Mouse (Mus musculus) heart, postnatal 0 days (tissue): Measurements from ENCODE around the gene Vmn2r23. TPM values are rescaled to one million over a fixed set of nuclear protein-coding genes. Genes with fewer than 3 reads are reported as not detected.

Experiments
- ATAC-seq: fragments of 200-750 bp; cut with Nextera tagmentation; 2 replicates; pipeline ENCODE4 v1.8.0; 2017; ENCODE audit warnings: low read depth, moderate number of reproducible peaks, moderate library complexity; ENCODE audit not compliant: insufficient read depth
- DNase-seq: peaks from one replicate; pipeline ENCODE4 v3.0.0-alpha.2; 2016; ENCODE audit warnings: low spot score
- H3K27ac ChIP-seq: fragments of 300-500 bp; sonication (generic); 2 replicates; pipeline ENCODE4 v1.5.1; 2014; ENCODE audit warnings: low read depth, mild to moderate bottlenecking
- H3K27me3 ChIP-seq: fragments of 300-500 bp; sonication (generic); 2 replicates; pipeline ENCODE4 v1.6.1; 2014; ENCODE audit warnings: low read length, mixed read lengths; ENCODE audit not compliant: control insufficient read depth, insufficient read depth
- H3K36me3 ChIP-seq: fragments of 300-500 bp; sonication (generic); replicated peaks from 2 replicates; pipeline ENCODE4 v1.6.1; 2014; ENCODE audit warnings: low read length, mixed read lengths; ENCODE audit not compliant: control insufficient read depth, insufficient read depth
- H3K4me1 ChIP-seq: fragments of 300-500 bp; sonication (generic); 2 replicates; pipeline ENCODE4 v1.6.1; 2014; ENCODE audit warnings: antibody characterized with exemption; ENCODE audit not compliant: control insufficient read depth, insufficient read depth
- H3K4me2 ChIP-seq: fragments of 300-500 bp; sonication (generic); 2 replicates; pipeline ENCODE4 v1.6.1; 2014; ENCODE audit warnings: low read depth, mild to moderate bottlenecking, low read length, moderate library complexity
- H3K4me3 ChIP-seq: fragments of 300-500 bp; sonication (generic); 2 replicates; pipeline ENCODE4 v1.5.1; 2014; ENCODE audit warnings: low read depth, low read length
- H3K9ac ChIP-seq: fragments of 300-500 bp; sonication (generic); replicated peaks from 2 replicates; pipeline ENCODE4 v1.6.1; 2014; ENCODE audit warnings: low read depth, low read length, mixed read lengths
- H3K9me3 ChIP-seq: fragments of 300-500 bp; sonication (generic); replicated peaks from 2 replicates; pipeline ENCODE4 v1.6.1; 2016; ENCODE audit warnings: low read length; ENCODE audit not compliant: control insufficient read depth
- CTCF ChIP-seq: IDR thresholded peaks from 2 replicates; pipeline ENCODE4 v1.5.1; 2016; ENCODE audit warnings: antibody characterized with exemption, control low read depth, low read depth
- EP300 ChIP-seq: IDR thresholded peaks from 2 replicates; pipeline ENCODE4 v1.6.1; 2016; ENCODE audit warnings: antibody characterized with exemption, low read depth
- WGBS: fragments of 180-500 bp; shearing (Covaris S2); extraction: QIAGEN DNeasy Blood & Tissue Kit; methylation state at CpG from one replicate; pipeline ENCODE4 v1.1.7; 2014; 5-methylcytosine and 5-hydroxymethylcytosine counted together
- polyA plus RNA-seq: library from polyadenylated mRNA; unstranded; fragments of >200 nt; fragmentation: Nextera tagmentation; extraction: Ambion mirVana; gene quantifications from 2 replicates; pipeline ENCODE4 v1.2.1, GENCODE M21; 2015
- total RNA-seq: library from RNA; depleted of rRNA; stranded (reverse); fragments of >200 nt; gene quantifications from 2 replicates; pipeline ENCODE4 v1.2.3, GENCODE M21; 2014; ENCODE audit warnings: low replicate concordance; rRNA removed

The Vmn2r23 gene
- total and polyA plus RNA-seq, 2 experiments from 2014 or later: not detected

DNA sequence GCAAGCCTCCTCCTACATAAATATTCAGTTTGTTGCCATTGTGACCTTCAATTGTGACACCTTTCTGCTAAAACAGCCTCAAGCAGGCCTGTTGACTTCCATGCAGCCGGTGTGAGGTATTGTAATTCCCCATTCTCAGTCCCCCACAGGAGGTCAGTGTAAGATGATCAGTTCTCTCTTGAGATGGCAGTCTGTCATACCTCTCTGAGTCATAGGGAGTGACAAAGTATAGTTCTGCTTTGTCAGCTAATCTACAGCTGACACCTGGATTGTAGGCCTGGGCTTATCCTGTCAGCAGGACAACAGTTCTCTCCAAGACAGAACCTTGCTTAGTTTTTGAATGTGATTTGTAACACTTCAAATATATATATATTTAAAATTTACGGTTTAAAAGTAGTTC, 82.4 kb downstream of the Vmn2r23 start:
- Histone ChIP-seq H3K4me2 (no peak overlapping the region), H3K27me3 (no peaks in the 10 kb centered on the region), H3K4me3 (no peak overlapping the region), H3K27ac (no peak overlapping the region), H3K36me3 (no peaks in the 10 kb centered on the region), H3K9ac (no peak overlapping the region), H3K9me3 (no peaks in the 10 kb centered on the region), H3K4me1 (no peaks in the 10 kb centered on the region)
- TF ChIP-seq EP300 (no peak), CTCF (no peak)
- DNase-seq (no peak), ATAC-seq (no peak)
- 59% methylated on average over 2 of the region's 2 CpGs for WGBS

DNA sequence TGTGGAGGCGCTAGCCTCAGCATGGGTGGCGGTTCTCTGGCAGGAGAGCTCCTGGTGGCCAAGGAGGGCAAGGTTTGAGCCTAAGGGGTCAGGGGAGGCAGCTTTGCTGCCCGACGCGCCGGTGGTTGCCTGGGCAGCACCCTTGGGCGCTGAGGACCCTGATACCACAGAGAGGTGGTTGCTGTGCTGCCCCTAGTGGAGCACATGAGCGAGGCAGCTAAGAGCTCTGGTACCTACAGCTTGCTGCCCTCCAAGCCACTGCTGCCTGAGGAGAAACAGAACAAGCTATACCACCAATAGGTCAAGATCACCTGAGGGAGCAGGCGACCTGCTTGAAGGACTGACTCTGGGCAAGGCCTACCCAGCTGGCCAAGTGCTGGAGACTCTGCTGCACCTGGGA, 91.3 kb downstream of the Vmn2r23 start:
- Histone ChIP-seq H3K9me3 (peaks cover 7% of the 10 kb centered on the region; the same call in 1 of the 2 replicates), H3K27ac (no peak overlapping the region), H3K36me3 (no peaks in the 10 kb centered on the region), H3K9ac (no peak overlapping the region), H3K27me3 (no peaks in the 10 kb centered on the region), H3K4me3 (no peak overlapping the region), H3K4me1 (no peaks in the 10 kb centered on the region), H3K4me2 (no peak overlapping the region)
- 28% methylated on average over 9 of the region's 9 CpGs for WGBS
- TF ChIP-seq EP300 (no peak), CTCF (0 out of 2 replicates have a peak, but pooled peaks have one; percentile 1)
- ATAC-seq: no peak
- DNase-seq: no peak

Other genes starting within 250 kb of the Vmn2r23 start
- gene Vmn2r21, start 169.3 kb upstream of the Vmn2r23 start, total RNA-seq: not detected in 2 replicates
- not detected in 2 replicates for gene Vmn2r21, start 169.3 kb upstream of the Vmn2r23 start, polyA plus RNA-seq
- not detected in 2 replicates for gene Vmn2r22, start 51.9 kb upstream of the Vmn2r23 start, total RNA-seq
- not detected in 2 replicates for gene Vmn2r22, start 51.9 kb upstream of the Vmn2r23 start, polyA plus RNA-seq
- not detected in 2 replicates for gene Vmn2r24, start 76.2 kb downstream of the Vmn2r23 start, total RNA-seq
- not detected in 2 replicates for gene Vmn2r24, start 76.2 kb downstream of the Vmn2r23 start, polyA plus RNA-seq
- not detected in 2 replicates for gene Vmn2r25, start 150.8 kb downstream of the Vmn2r23 start, total RNA-seq
- gene Vmn2r25, start 150.8 kb downstream of the Vmn2r23 start, polyA plus RNA-seq: not detected in 2 replicates